Mouse (Mus musculus) hindlimb bud, embryonic 11.5 days (tissue): Measurements from ENCODE around the gene Olfr472.
"Not testable (repeated sequence)": the region's sequence is repeated elsewhere in the genome, so short reads cannot be mapped to it uniquely, and the experiment has no call there.

Experiments used
- DNase-seq: peaks from one replicate; pipeline ENCODE4 v3.0.0-alpha.2; 2012; ENCODE audit warnings: low read depth, low spot score; ENCODE audit errors: extremely low spot score

Gene Olfr472

DNA sequence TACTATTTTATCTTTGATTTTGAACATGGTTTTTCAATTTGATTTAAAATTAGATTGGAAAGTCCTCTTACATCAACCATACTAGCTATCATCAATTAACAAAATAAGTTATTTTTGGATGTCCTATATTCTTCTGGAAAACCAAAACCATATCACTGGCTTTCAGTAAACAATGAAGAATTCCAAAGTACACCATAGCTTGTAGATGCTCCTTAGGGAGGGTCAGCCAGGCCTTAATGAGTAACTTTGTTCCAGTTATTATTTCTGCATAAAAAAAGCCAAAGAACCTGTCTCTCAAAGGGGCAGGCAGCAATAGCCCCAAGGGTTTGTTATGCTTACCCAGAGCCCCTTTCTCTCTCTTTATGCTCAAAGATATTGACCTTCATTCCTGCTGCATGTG is at the start of gene Olfr472:
Gene Olfr472, plus strand, starts transcription at position 301 of the 400 bp plus-strand sequence.
- DNase-seq, result no peak

DNA sequence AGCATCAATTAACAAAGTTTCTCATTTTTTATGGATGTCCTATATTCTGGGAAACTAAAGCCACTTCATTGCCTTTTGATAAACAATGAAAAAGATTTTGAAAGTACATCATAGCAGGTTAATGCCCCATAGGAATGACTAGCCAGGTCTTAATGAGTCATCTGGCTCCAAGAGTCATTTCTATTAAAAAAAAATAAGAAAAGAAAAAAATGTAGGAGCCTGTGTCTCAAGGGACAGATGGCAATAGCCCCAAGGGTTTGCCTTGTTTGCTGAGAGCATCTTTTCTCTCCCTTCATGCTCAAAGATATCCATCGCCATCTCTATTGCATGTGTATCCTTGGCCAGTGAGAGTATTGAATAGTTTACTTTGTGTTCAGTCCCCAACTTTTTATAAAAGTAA is 32.4 kb downstream of the Olfr472 start, which contains the start of gene Olfr473:
Gene Olfr473, plus strand, starts transcription at position 301 of the 400 bp plus-strand sequence.
- DNase-seq, result no peak

DNA sequence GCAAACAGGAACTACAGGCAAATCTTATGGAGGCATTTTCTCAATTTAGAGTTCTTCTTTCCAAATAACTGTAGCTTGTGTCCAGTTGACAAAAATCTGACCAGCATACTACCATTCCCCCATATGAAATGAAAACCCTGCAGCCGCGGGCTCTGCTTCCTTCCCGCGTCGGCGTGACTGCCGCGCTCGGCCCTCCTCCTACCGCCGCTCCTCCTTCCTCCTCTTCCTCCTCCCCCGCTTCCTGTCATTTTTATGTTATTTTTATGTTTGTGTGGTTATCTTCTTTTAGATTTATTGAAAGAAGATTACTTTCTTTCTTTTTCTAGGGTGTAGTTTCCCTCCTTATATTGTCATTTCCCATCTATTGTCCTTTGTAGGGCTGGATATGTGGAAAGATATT is 54.8 kb downstream of the Olfr472 start:
- not testable (repeated sequence) for DNase-seq

DNA sequence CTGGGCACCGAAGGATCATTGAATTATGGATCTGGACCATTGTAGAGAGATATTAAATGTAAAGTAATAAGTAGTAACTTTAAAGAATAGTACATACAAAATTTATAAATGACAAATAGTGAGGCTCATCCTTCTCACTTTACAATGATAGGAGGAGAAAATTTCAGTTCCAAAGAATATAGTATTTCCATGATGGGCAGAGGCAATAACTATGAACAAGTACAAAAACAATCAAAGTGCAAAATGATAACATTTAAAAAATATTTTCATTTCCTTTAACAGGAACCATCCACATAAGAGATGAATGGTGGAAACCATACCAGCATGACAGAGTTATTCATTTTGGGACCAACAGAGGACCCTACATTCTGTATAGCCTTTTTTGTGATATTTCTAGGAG is 56.6 kb downstream of the Olfr472 start, which contains the start of gene Olfr474:
Gene Olfr474, plus strand, starts transcription at position 301 of the 400 bp plus-strand sequence.
- DNase-seq, result no peak
